Mouse (Mus musculus): Measurements from ENCODE around the gene Olfml3. TPM values are rescaled to one million over a fixed set of nuclear protein-coding genes. Genes with fewer than 3 reads are reported as not detected.

Gene Olfml3
- polyA plus RNA-seq, 1 experiment from 2014 or later: 5.6 TPM

- Histone ChIP-seq H3K36me3 (ENCODE audit: control insufficient read depth, insufficient read depth, low read length) (peaks cover 85% of the 10 kb centered on the region), H3K27me3 (replicated peaks; ENCODE audit: control insufficient read depth, insufficient read depth, low read length) (no peaks in the 10 kb centered on the region), H3K27ac (ENCODE audit: low read depth, low read length) (no peak overlapping the region), H3K9me3 (replicated peaks; ENCODE audit: control insufficient read depth, low read length) (no peaks in the 10 kb centered on the region), H3K4me2 (ENCODE audit: low read length) (no peak overlapping the region), H3K4me1 (ENCODE audit: control insufficient read depth, insufficient read depth, low read length) (no peaks in the 10 kb centered on the region), H3K9ac (ENCODE audit: low read length) (no peak overlapping the region), H3K4me3 (ENCODE audit: low read depth, low read length) (no peak overlapping the region)
- DNase-seq (ENCODE audit: low spot score): no peak
- WGBS: 83% methylated on average over 5 of the region's 5 CpGs
- ATAC-seq: no peak
Observed at GRCm38 (mm10) chr3:103746711-103747110, 8.9 kb upstream of the Olfml3 start.

- Histone ChIP-seq H3K36me3 (ENCODE audit: control insufficient read depth, insufficient read depth, low read length) (peaks cover 76% of the 10 kb centered on the region), H3K27me3 (replicated peaks; ENCODE audit: control insufficient read depth, insufficient read depth, low read length) (no peaks in the 10 kb centered on the region), H3K4me2 (ENCODE audit: low read length) (no peak overlapping the region), H3K9ac (ENCODE audit: low read length) (no peak overlapping the region), H3K4me1 (ENCODE audit: control insufficient read depth, insufficient read depth, low read length) (no peaks in the 10 kb centered on the region), H3K9me3 (replicated peaks; ENCODE audit: control insufficient read depth, low read length) (no peaks in the 10 kb centered on the region), H3K4me3 (ENCODE audit: low read depth, low read length) (no peak overlapping the region), H3K27ac (ENCODE audit: low read depth, low read length) (no peak overlapping the region)
- WGBS: 93% methylated on average over 14 of the region's 14 CpGs
- no peak for DNase-seq (ENCODE audit: low spot score)
- ATAC-seq: no peak
Observed at GRCm38 (mm10) chr3:103745001-103745770, 7.4 kb upstream of the Olfml3 start.

GRCm38 (mm10) chr3:103743208-103743607 is 5.4 kb upstream of the Olfml3 start:
- H3K36me3 ChIP-seq (ENCODE audit: control insufficient read depth, insufficient read depth, low read length): peaks cover 56% of the 10 kb centered on the region
- no peaks in the 10 kb centered on the region for H3K27me3 ChIP-seq (replicated peaks; ENCODE audit: control insufficient read depth, insufficient read depth, low read length)
- H3K9ac ChIP-seq (ENCODE audit: low read length): no peak overlapping the region
- DNase-seq (ENCODE audit: low spot score): no peak
- H3K4me1 ChIP-seq (ENCODE audit: control insufficient read depth, insufficient read depth, low read length): no peaks in the 10 kb centered on the region
- no peak for ATAC-seq
- H3K27ac ChIP-seq (ENCODE audit: low read depth, low read length): no peak overlapping the region
- H3K9me3 ChIP-seq (replicated peaks; ENCODE audit: control insufficient read depth, low read length): no peaks in the 10 kb centered on the region
- H3K4me3 ChIP-seq (ENCODE audit: low read depth, low read length): no peak overlapping the region
- no peak overlapping the region for H3K4me2 ChIP-seq (ENCODE audit: low read length)
- 88% methylated on average over 6 of the region's 6 CpGs for WGBS

GRCm38 (mm10) chr3:103740342-103740741 is 2.5 kb upstream of the Olfml3 start:
- Histone ChIP-seq H3K9ac (ENCODE audit: low read length) (no peak overlapping the region), H3K4me1 (ENCODE audit: control insufficient read depth, insufficient read depth, low read length) (peaks cover 20% of the 10 kb centered on the region), H3K27me3 (replicated peaks; ENCODE audit: control insufficient read depth, insufficient read depth, low read length) (no peaks in the 10 kb centered on the region), H3K36me3 (ENCODE audit: control insufficient read depth, insufficient read depth, low read length) (peaks cover 29% of the 10 kb centered on the region), H3K4me2 (ENCODE audit: low read length) (no peak overlapping the region), H3K27ac (ENCODE audit: low read depth, low read length) (no peak overlapping the region), H3K9me3 (replicated peaks; ENCODE audit: control insufficient read depth, low read length) (no peaks in the 10 kb centered on the region), H3K4me3 (ENCODE audit: low read depth, low read length) (no peak overlapping the region)
- DNase-seq (ENCODE audit: low spot score) (no peak), ATAC-seq (no peak)
- WGBS: 42% methylated on average over 5 of the region's 5 CpGs

GRCm38 (mm10) chr3:103739329-103739728 is 1.5 kb upstream of the Olfml3 start, which contains the start of gene Gm10964:
Gm10964 (plus strand) TSS chr3:103739366.
- peaks cover 19% of the 10 kb centered on the region for H3K36me3 ChIP-seq (ENCODE audit: control insufficient read depth, insufficient read depth, low read length)
- peak within 1 kb of the TSS; percentile 42 for H3K4me2 ChIP-seq (ENCODE audit: low read length)
- H3K27ac ChIP-seq (ENCODE audit: low read depth, low read length): peak within 1 kb of the TSS; percentile 76
- ATAC-seq (no peak), DNase-seq (ENCODE audit: low spot score) (no peak)
- peaks cover 30% of the 10 kb centered on the region for H3K4me1 ChIP-seq (ENCODE audit: control insufficient read depth, insufficient read depth, low read length)
- H3K27me3 ChIP-seq (replicated peaks; ENCODE audit: control insufficient read depth, insufficient read depth, low read length): no peaks in the 10 kb centered on the region
- H3K4me3 ChIP-seq (ENCODE audit: low read depth, low read length): no peak within 1 kb of the TSS
- 94% methylated on average over 1 of the region's 1 CpGs for WGBS
- 0 out of 2 replicates have a peak within 1 kb of the TSS, but pooled peaks have one; percentile 35 for H3K9ac ChIP-seq (ENCODE audit: low read length)
- H3K9me3 ChIP-seq (replicated peaks; ENCODE audit: control insufficient read depth, low read length): no peaks in the 10 kb centered on the region

- Histone ChIP-seq H3K4me2 (ENCODE audit: low read length) (peak overlapping the region; percentile 42), H3K4me3 (ENCODE audit: low read depth, low read length) (no peak overlapping the region), H3K36me3 (ENCODE audit: control insufficient read depth, insufficient read depth, low read length) (0 out of 2 replicates have a peak, but pooled peaks cover 3% of the 10 kb centered on the region), H3K9me3 (replicated peaks; ENCODE audit: control insufficient read depth, low read length) (no peaks in the 10 kb centered on the region), H3K27ac (ENCODE audit: low read depth, low read length) (peak overlapping the region; percentile 76), H3K4me1 (ENCODE audit: control insufficient read depth, insufficient read depth, low read length) (peaks cover 42% of the 10 kb centered on the region), H3K27me3 (replicated peaks; ENCODE audit: control insufficient read depth, insufficient read depth, low read length) (no peaks in the 10 kb centered on the region), H3K9ac (ENCODE audit: low read length) (peak overlapping the region; percentile 22; the same call in 1 of the 2 replicates)
- DNase-seq (ENCODE audit: low spot score) (peak; percentile 60), ATAC-seq (no peak)
- 44% methylated on average over 16 of the region's 16 CpGs for WGBS
Observed at GRCm38 (mm10) chr3:103737061-103737754, 593 bp downstream of the Olfml3 start.

GRCm38 (mm10) chr3:103735776-103736600 is 1.8 kb downstream of the Olfml3 start:
- H3K36me3 ChIP-seq (ENCODE audit: control insufficient read depth, insufficient read depth, low read length): no peaks in the 10 kb centered on the region
- no peaks in the 10 kb centered on the region for H3K27me3 ChIP-seq (replicated peaks; ENCODE audit: control insufficient read depth, insufficient read depth, low read length)
- peaks cover 42% of the 10 kb centered on the region for H3K4me1 ChIP-seq (ENCODE audit: control insufficient read depth, insufficient read depth, low read length)
- H3K27ac ChIP-seq (ENCODE audit: low read depth, low read length): no peak overlapping the region
- H3K4me3 ChIP-seq (ENCODE audit: low read depth, low read length): no peak overlapping the region
- DNase-seq (ENCODE audit: low spot score) (no peak), ATAC-seq (no peak)
- no peaks in the 10 kb centered on the region for H3K9me3 ChIP-seq (replicated peaks; ENCODE audit: control insufficient read depth, low read length)
- peak overlapping the region; percentile 21; the same call in 1 of the 2 replicates for H3K9ac ChIP-seq (ENCODE audit: low read length)
- H3K4me2 ChIP-seq (ENCODE audit: low read length): no peak overlapping the region
- WGBS: 83% methylated on average over 28 of the region's 28 CpGs

- ATAC-seq: no peak
- H3K27me3 ChIP-seq (replicated peaks; ENCODE audit: control insufficient read depth, insufficient read depth, low read length): no peaks in the 10 kb centered on the region
- H3K9ac ChIP-seq (ENCODE audit: low read length): 0 out of 2 replicates have a peak overlapping the region, but pooled peaks have one; percentile 21
- H3K36me3 ChIP-seq (ENCODE audit: control insufficient read depth, insufficient read depth, low read length): no peaks in the 10 kb centered on the region
- no peak overlapping the region for H3K4me3 ChIP-seq (ENCODE audit: low read depth, low read length)
- H3K27ac ChIP-seq (ENCODE audit: low read depth, low read length): peak overlapping the region; percentile 40
- peak overlapping the region; percentile 44 for H3K4me2 ChIP-seq (ENCODE audit: low read length)
- H3K9me3 ChIP-seq (replicated peaks; ENCODE audit: control insufficient read depth, low read length): no peaks in the 10 kb centered on the region
- 9% methylated on average over 11 of the region's 11 CpGs for WGBS
- peaks cover 42% of the 10 kb centered on the region for H3K4me1 ChIP-seq (ENCODE audit: control insufficient read depth, insufficient read depth, low read length)
- peak; percentile 28 for DNase-seq (ENCODE audit: low spot score)
Observed at GRCm38 (mm10) chr3:103734696-103735519, 2.9 kb downstream of the Olfml3 start.

Data from forebrain, embryonic 14.5 days (tissue).